Mouse (Mus musculus): ENCODE measurements around the gene Mief2.

Mief2 gene

DNA sequence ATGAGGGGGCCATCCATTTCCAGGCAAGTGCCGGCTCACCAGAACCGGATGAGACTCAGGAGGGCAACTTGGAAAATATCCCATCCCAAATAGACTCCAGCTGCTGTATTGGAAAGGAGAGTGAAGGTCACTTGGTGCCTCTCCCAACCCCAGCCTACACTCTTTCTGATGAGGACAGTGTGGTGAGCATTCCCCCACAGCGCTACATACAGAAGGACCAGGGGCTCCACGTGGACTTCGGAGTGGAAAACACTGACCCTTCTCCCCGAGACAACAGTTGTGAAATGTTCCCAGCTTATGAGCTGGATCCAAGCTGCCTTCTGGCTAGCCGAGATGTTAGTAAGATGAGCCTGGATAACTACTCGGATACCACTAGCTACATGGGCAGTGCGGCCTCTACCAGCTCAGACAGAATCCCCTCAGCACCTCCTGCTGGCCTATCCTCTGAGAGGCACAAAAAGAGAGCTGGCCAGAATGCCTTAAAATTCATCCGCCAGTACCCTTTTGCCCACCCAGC is 51.5 kb downstream of the Mief2 start:
- DNase-seq = no peak
